In genomic region chr1:64000597-64000996, GRCm38 (mm10) we compare ENCODE assay signal across 15 mouse cellular contexts.
DNase-seq lines count a peak whose midpoint lies in the region; ATAC-seq and TF ChIP-seq lines count a peak whose summit lies in the region.
"Had no signal": no experiment of that assay in that cellular context is flagged by ENCODE, and none has a peak within 500 bp of the region (broad histone marks: within the 10 kb centered on the region; RNA-seq: fewer than 3 reads in every experiment).

No protein-coding gene starts in this region.

- no peak for TF ChIP-seq CTCF in spleen, adult 2 months (IDR thresholded peaks at IDR 0.05; ENCODE audit: extremely low read depth, insufficient read depth, insufficient read length, insufficient replicate concordance)

- H3K4me1 ChIP-seq in spleen, adult 2 months (ENCODE audit: control insufficient read depth, insufficient read depth, insufficient read length), result peaks cover 17% of the 10 kb centered on the region; the same call in 1 of the 2 replicates
- H3K4me1 ChIP-seq in limb, embryonic 10.5 days, result peaks cover 15% of the 10 kb centered on the region
- H3K4me1 ChIP-seq in forebrain, embryonic 12.5 days, result peaks cover 19% of the 10 kb centered on the region
- H3K4me1 ChIP-seq: liver, embryonic 12.5 days had no signal

- H3K4me2 ChIP-seq in forebrain, embryonic 12.5 days, result no peak overlapping the region
- H3K4me2 ChIP-seq: heart, embryonic 15.5 days; kidney, embryonic 15.5 days; liver, embryonic 12.5 days; midbrain, embryonic 12.5 days had no signal

- peak overlapping the region; percentile 84 for H3K27ac ChIP-seq in spleen, adult 2 months (ENCODE audit: insufficient read depth, low read length)
- H3K27ac ChIP-seq in limb, embryonic 10.5 days, result no peak overlapping the region
- H3K27ac ChIP-seq in forebrain, embryonic 12.5 days, result no peak overlapping the region
- H3K27ac ChIP-seq: heart, embryonic 15.5 days; kidney, embryonic 15.5 days; liver, embryonic 12.5 days; midbrain, embryonic 12.5 days had no signal

- peak; percentile 18 to 21 for DNase-seq in spleen, adult 2 months (ENCODE audit: low read depth in 1 of 2, low spot score in 2 of 2)
- DNase-seq in spleen, adult 12 weeks (ENCODE audit: low spot score), result no peak
- DNase-seq in splenic B cell, adult 2 months (ENCODE audit: low read depth, low spot score), result peak; percentile 40
- DNase-seq in limb, embryonic 10.5 days (ENCODE audit: low spot score), result no peak
- DNase-seq in right cerebral cortex, adult 18-20 months, result no peak
- DNase-seq in left cerebral cortex, adult 11 months (ENCODE audit: low spot score), result no peak
- DNase-seq: cerebellum, adult 8-10 months had no signal

- no peaks in the 10 kb centered on the region for H3K9me3 ChIP-seq in limb, embryonic 10.5 days (replicated peaks)
- H3K9me3 ChIP-seq in forebrain, embryonic 12.5 days, result no peaks in the 10 kb centered on the region
- H3K9me3 ChIP-seq: heart, embryonic 15.5 days; kidney, embryonic 15.5 days; liver, embryonic 12.5 days; midbrain, embryonic 12.5 days had no signal

- ATAC-seq in granulocyte monocyte progenitor cell, adult 5-6 weeks (replicated peaks; ENCODE audit: poor library complexity, severe bottlenecking), result peak; percentile 85
- no peak for ATAC-seq in forebrain, embryonic 12.5 days (ENCODE audit: low FRiP score)
- ATAC-seq: hindbrain, postnatal 0 days; liver, embryonic 12.5 days had no signal

- WGBS in spleen, adult 2 months, result 2% methylated on average over 2 of the region's 2 CpGs
- WGBS in limb, embryonic 10.5 days, result 82% methylated on average over 2 of the region's 2 CpGs
- WGBS in forebrain, embryonic 12.5 days, result 89% methylated on average over 2 of the region's 2 CpGs

- no peaks in the 10 kb centered on the region for H3K36me3 ChIP-seq in spleen, adult 2 months (ENCODE audit: control insufficient read depth, insufficient read depth, low read length)
- H3K36me3 ChIP-seq in splenic B cell, adult 2 months (ENCODE audit: control insufficient read depth, insufficient read depth, low read length, poor library complexity, severe bottlenecking), result no peaks in the 10 kb centered on the region
- H3K36me3 ChIP-seq in limb, embryonic 10.5 days, result no peaks in the 10 kb centered on the region
- no peaks in the 10 kb centered on the region for H3K36me3 ChIP-seq in forebrain, embryonic 12.5 days (replicated peaks)
- H3K36me3 ChIP-seq: heart, embryonic 15.5 days; kidney, embryonic 15.5 days; liver, embryonic 12.5 days; midbrain, embryonic 12.5 days had no signal

- H3K9ac ChIP-seq in forebrain, embryonic 12.5 days, result no peak overlapping the region
- H3K9ac ChIP-seq: heart, embryonic 15.5 days; kidney, embryonic 15.5 days; liver, embryonic 12.5 days; midbrain, embryonic 12.5 days had no signal

- H3K4me3 ChIP-seq in spleen, adult 2 months (ENCODE audit: extremely low read depth, insufficient read depth, insufficient read length), result no peak overlapping the region
- H3K4me3 ChIP-seq in limb, embryonic 10.5 days, result no peak overlapping the region
- no peak overlapping the region for H3K4me3 ChIP-seq in forebrain, embryonic 12.5 days (replicated peaks)
- H3K4me3 ChIP-seq: heart, embryonic 15.5 days; kidney, embryonic 15.5 days; layer of hippocampus, adult 2 months; liver, embryonic 12.5 days; midbrain, embryonic 12.5 days had no signal

- no peak for TF ChIP-seq POLR2A in spleen, adult 2 months (IDR thresholded peaks at IDR 0.05; ENCODE audit: low read depth, low read length)

- no peaks in the 10 kb centered on the region for H3K27me3 ChIP-seq in spleen, adult 2 months (ENCODE audit: control insufficient read depth, insufficient read depth, low read length)
- H3K27me3 ChIP-seq in splenic B cell, adult 2 months (ENCODE audit: control insufficient read depth, insufficient read depth, low read length, poor library complexity, severe bottlenecking), result no peaks in the 10 kb centered on the region
- H3K27me3 ChIP-seq in limb, embryonic 10.5 days (ENCODE audit: low read depth, poor library complexity, severe bottlenecking), result no peaks in the 10 kb centered on the region
- H3K27me3 ChIP-seq in forebrain, embryonic 12.5 days, result no peaks in the 10 kb centered on the region
- H3K27me3 ChIP-seq: heart, embryonic 15.5 days; kidney, embryonic 15.5 days; liver, embryonic 12.5 days; midbrain, embryonic 12.5 days had no signal

Comparison
In these comparisons a context has a peak if more than half of its experiments do, and no peak if none do; other contexts are left out.
1. DNase-seq: peak in spleen, adult 2 months (2 of 2) and splenic B cell, adult 2 months (single experiment); none in spleen, adult 12 weeks (single experiment), limb, embryonic 10.5 days (single experiment), right cerebral cortex, adult 18-20 months (single experiment) and left cerebral cortex, adult 11 months (single experiment).